Mouse (Mus musculus) MEL (cell line): ENCODE measurements at regions not wholly inside any gene's neighbourhood (a gene's known extent, or its start where the extent isn't known, plus 50 kb on each side); places are given as distances from the start of the nearest gene placed in this dataset.

ENCODE experiments used
- DNase-seq: peaks from one replicate; pipeline ENCODE4 v3.0.0; 2011; ENCODE audit warnings: low read depth, low spot score
- H3K27ac ChIP-seq: 2 replicates; pipeline ENCODE4 v1.5.1; 2012; ENCODE audit warnings: low read depth, mild to moderate bottlenecking, control low read depth, low read length, moderate library complexity; ENCODE audit not compliant: control insufficient read depth
- H3K27me3 ChIP-seq, 2 experiments: fragments of 150-350 bp in 1 of 2; sonication (generic) in 1 of 2; 2 replicates each; pipeline ENCODE4 v1.6.1; 2012; ENCODE audit warnings: low read length in 2 of 2, mild to moderate bottlenecking in 2 of 2, improper control_type of control experiment in 1 of 2, moderate library complexity in 1 of 2; ENCODE audit not compliant: insufficient read depth in 2 of 2, control insufficient read depth in 1 of 2
- H3K36me3 ChIP-seq, 2 experiments: 2 replicates each; pipeline ENCODE4 v1.6.1; 2012 to 2014; ENCODE audit warnings: low read length in 2 of 2, improper control_type of control experiment in 1 of 2, inconsistent platforms in 1 of 2, mild to moderate bottlenecking in 1 of 2; ENCODE audit not compliant: insufficient read depth in 2 of 2, control insufficient read depth in 1 of 2
- H3K4me1 ChIP-seq, 2 experiments: fragments of 150-350 bp in 1 of 2; sonication (generic) in 1 of 2; 2 replicates each; pipeline ENCODE4 v1.6.1; 2012; ENCODE audit warnings: low read length in 2 of 2, improper control_type of control experiment in 1 of 2, mild to moderate bottlenecking in 1 of 2; ENCODE audit not compliant: insufficient read depth in 2 of 2, control insufficient read depth in 1 of 2
- H3K4me3 ChIP-seq, 2 experiments: fragments of 150-350 bp in 1 of 2; sonication (generic) in 1 of 2; 2 replicates each; pipeline ENCODE4 v1.5.1; 2012; ENCODE audit warnings: low read depth in 2 of 2, low read length in 2 of 2, mild to moderate bottlenecking in 2 of 2, moderate library complexity in 2 of 2, control low read depth in 1 of 2, improper control_type of control experiment in 1 of 2; ENCODE audit not compliant: control insufficient read depth in 1 of 2, insufficient read depth in 1 of 2
- H3K79me2 ChIP-seq: 2 replicates; pipeline ENCODE4 v1.6.1; 2012; ENCODE audit warnings: mild to moderate bottlenecking, low read length, moderate library complexity; ENCODE audit not compliant: control insufficient read depth, poor library complexity, insufficient read depth
- H3K9ac ChIP-seq: 2 replicates; pipeline ENCODE4 v1.6.1; 2012; ENCODE audit warnings: low read depth, mild to moderate bottlenecking, control low read depth, low read length, moderate library complexity; ENCODE audit not compliant: control insufficient read depth, poor library complexity, severe bottlenecking
- H3K9me3 ChIP-seq: fragments of 150-350 bp; sonication (generic); replicated peaks from 2 replicates; pipeline ENCODE4 v1.6.1; 2012; ENCODE audit warnings: mild to moderate bottlenecking, low read length, improper control_type of control experiment, moderate library complexity; ENCODE audit not compliant: insufficient read depth
- BHLHE40 ChIP-seq: IDR thresholded peaks from 2 replicates; pipeline ENCODE4 v1.6.1; 2012; ENCODE audit warnings: low read depth, mild to moderate bottlenecking, inconsistent platforms, low read length, improper control_type of control experiment, borderline replicate concordance
- CHD1 ChIP-seq: IDR thresholded peaks from 2 replicates; pipeline ENCODE4 v1.6.1; 2012; ENCODE audit warnings: low read depth, mild to moderate bottlenecking, inconsistent platforms, low read length, improper control_type of control experiment
- CHD2 ChIP-seq: IDR thresholded peaks from 2 replicates; pipeline ENCODE4 v1.6.1; 2011; ENCODE audit warnings: low read length, improper control_type of control experiment
- CTCF ChIP-seq, 3 experiments: IDR thresholded peaks in 2 of 3; conservative IDR thresholded peaks in 1 of 3; 2 replicates each; pipeline ENCODE4 v1.5.1; 2011 to 2012; ENCODE audit warnings: low read length in 3 of 3, low read depth in 2 of 3, mild to moderate bottlenecking in 2 of 3, improper control_type of control experiment in 1 of 3, inconsistent platforms in 1 of 3, mixed read lengths in 1 of 3, moderate library complexity in 1 of 3; ENCODE audit not compliant: control insufficient read depth in 1 of 3, insufficient read depth in 1 of 3, poor library complexity in 1 of 3, severe bottlenecking in 1 of 3
- E2F4 ChIP-seq: IDR thresholded peaks from 2 replicates; pipeline ENCODE4 v1.6.1; 2011; ENCODE audit warnings: low read depth, low read length, improper control_type of control experiment, borderline replicate concordance
- EP300 ChIP-seq, 2 experiments: IDR thresholded peaks; 2 replicates each; pipeline ENCODE4 v1.6.1; 2011; ENCODE audit warnings: improper control_type of control experiment in 2 of 2, low read length in 2 of 2, low read depth in 1 of 2, mild to moderate bottlenecking in 1 of 2
- ETS1 ChIP-seq: IDR thresholded peaks from 2 replicates; pipeline ENCODE4 v1.6.1; 2012; ENCODE audit warnings: low read depth, mild to moderate bottlenecking, inconsistent platforms, low read length, improper control_type of control experiment, moderate library complexity
- HCFC1 ChIP-seq: IDR thresholded peaks from 2 replicates; pipeline ENCODE4 v1.6.1; 2012; ENCODE audit warnings: low read depth, mild to moderate bottlenecking, inconsistent platforms, low read length, improper control_type of control experiment, moderate library complexity
- JUND ChIP-seq: IDR thresholded peaks from 2 replicates; pipeline ENCODE4 v1.6.1; 2011; ENCODE audit warnings: low read depth, mild to moderate bottlenecking, improper control_type of control experiment, low read length
- MAZ ChIP-seq: IDR thresholded peaks from 2 replicates; pipeline ENCODE4 v1.6.1; 2012; ENCODE audit warnings: low read depth, mild to moderate bottlenecking, inconsistent platforms, low read length, improper control_type of control experiment
- MXI1 ChIP-seq: IDR thresholded peaks from 2 replicates; pipeline ENCODE4 v1.6.1; 2011; ENCODE audit warnings: mild to moderate bottlenecking, low read depth, low read length, improper control_type of control experiment
- MYC ChIP-seq: IDR thresholded peaks from 2 replicates; pipeline ENCODE4 v1.6.1; 2011; ENCODE audit warnings: low read depth, mild to moderate bottlenecking, low read length, improper control_type of control experiment, moderate library complexity
- NELFE ChIP-seq: IDR thresholded peaks from 2 replicates; pipeline ENCODE4 v1.6.1; 2011; ENCODE audit warnings: low read depth, low read length, improper control_type of control experiment
- NRF1 ChIP-seq: IDR thresholded peaks from 2 replicates; pipeline ENCODE4 v1.6.1; 2014; ENCODE audit warnings: low read depth, mild to moderate bottlenecking, inconsistent platforms, low read length, improper control_type of control experiment, moderate library complexity; ENCODE audit not compliant: poor library complexity, insufficient read depth, severe bottlenecking
- POLR2A ChIP-seq, 2 experiments: IDR thresholded peaks; 2 replicates each; pipeline ENCODE4 v1.6.1; 2011 to 2012; ENCODE audit warnings: low read length in 2 of 2, mild to moderate bottlenecking in 2 of 2, control low read depth in 1 of 2, improper control_type of control experiment in 1 of 2, low read depth in 1 of 2, moderate library complexity in 1 of 2; ENCODE audit not compliant: control insufficient read depth in 1 of 2, insufficient read depth in 1 of 2, poor library complexity in 1 of 2
- RAD21 ChIP-seq: IDR thresholded peaks from 2 replicates; pipeline ENCODE4 v1.6.1; 2011; ENCODE audit warnings: mild to moderate bottlenecking, low read depth, low read length, improper control_type of control experiment
- RCOR1 ChIP-seq: IDR thresholded peaks from 2 replicates; pipeline ENCODE4 v1.6.1; 2012; ENCODE audit warnings: low read depth, mild to moderate bottlenecking, inconsistent platforms, low read length, improper control_type of control experiment
- SMC3 ChIP-seq: IDR thresholded peaks from 2 replicates; pipeline ENCODE4 v1.6.1; 2011; ENCODE audit warnings: low read depth, low read length, improper control_type of control experiment
- TAL1 ChIP-seq: IDR thresholded peaks from 2 replicates; pipeline ENCODE4 v1.6.1; 2012; ENCODE audit warnings: mild to moderate bottlenecking, inconsistent platforms, low read length, moderate library complexity, mixed read lengths
- UBTF ChIP-seq: IDR thresholded peaks from 2 replicates; pipeline ENCODE4 v1.6.1; 2012; ENCODE audit warnings: low read depth, mild to moderate bottlenecking, inconsistent platforms, low read length, improper control_type of control experiment, moderate library complexity, borderline replicate concordance; ENCODE audit not compliant: insufficient read depth
- ZC3H11A ChIP-seq: IDR thresholded peaks from 2 replicates; pipeline ENCODE4 v1.6.1; 2012; ENCODE audit warnings: low read depth, mild to moderate bottlenecking, inconsistent platforms, low read length, improper control_type of control experiment
- ZMIZ1 ChIP-seq: IDR thresholded peaks from 2 replicates; pipeline ENCODE4 v1.6.1; 2012; ENCODE audit warnings: low read depth, mild to moderate bottlenecking, inconsistent platforms, low read length, improper control_type of control experiment, moderate library complexity
- ZNF384 ChIP-seq: IDR thresholded peaks from 2 replicates; pipeline ENCODE4 v1.6.1; 2012; ENCODE audit warnings: low read depth, mild to moderate bottlenecking, inconsistent platforms, low read length, improper control_type of control experiment

DNA sequence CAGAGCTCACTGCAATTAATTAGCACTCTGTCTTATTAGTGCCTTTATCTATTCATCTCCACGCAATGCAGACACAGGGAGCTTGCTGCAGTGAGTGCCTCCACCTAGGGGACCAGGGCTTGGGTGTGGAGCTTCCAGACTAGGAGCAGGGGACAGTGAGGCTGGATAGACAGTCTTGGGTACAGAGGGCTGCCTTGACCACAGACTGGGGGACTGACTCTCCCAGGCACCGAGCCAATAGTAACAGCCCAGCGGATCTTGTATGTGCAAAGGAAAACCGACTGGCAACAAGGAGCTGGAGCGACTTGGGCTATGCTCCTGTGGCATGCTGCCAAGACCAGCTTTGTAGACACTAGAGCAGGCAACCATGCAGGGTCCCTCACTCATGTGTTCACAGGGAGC lies 172.8 kb upstream of the Rpl38 start:
- Histone ChIP-seq H3K9ac (no peak overlapping the region), H3K79me2 (no peaks in the 10 kb centered on the region), H3K36me3 (no peaks in the 10 kb centered on the region), H3K4me1 (no peaks in the 10 kb centered on the region), H3K4me3 (no peak overlapping the region), H3K27me3 (no peaks in the 10 kb centered on the region), H3K27ac (no peak overlapping the region), H3K9me3 (no peaks in the 10 kb centered on the region)
- no peak for DNase-seq
- TF ChIP-seq MXI1 (no peak), CHD2 (no peak), ETS1 (no peak), ZNF384 (no peak), ZC3H11A (no peak), ZMIZ1 (no peak), JUND (no peak), MAZ (no peak), RAD21 (no peak), SMC3 (no peak), NELFE (no peak), MYC (no peak), CHD1 (no peak), POLR2A (IDR thresholded peaks at IDR 0.05; ENCODE audit: control insufficient read depth in 1 of 2, insufficient read depth in 1 of 2, low read depth in 1 of 2, low read length in 2 of 2, poor library complexity in 1 of 2) (no peak), RCOR1 (no peak), HCFC1 (no peak), CTCF (IDR thresholded peaks at IDR 0.05 in 2 of 3, conservative IDR thresholded peaks at IDR 0.05 in 1 of 3; ENCODE audit: control insufficient read depth in 1 of 3, insufficient read depth in 1 of 3, low read depth in 2 of 3, low read length in 3 of 3, poor library complexity in 1 of 3, severe bottlenecking in 1 of 3) (no peak), TAL1 (no peak), EP300 (IDR thresholded peaks at IDR 0.05; ENCODE audit: low read depth in 1 of 2, low read length in 2 of 2) (no peak)
- TF ChIP-seq, all 39 proteins: peak for 0

DNA sequence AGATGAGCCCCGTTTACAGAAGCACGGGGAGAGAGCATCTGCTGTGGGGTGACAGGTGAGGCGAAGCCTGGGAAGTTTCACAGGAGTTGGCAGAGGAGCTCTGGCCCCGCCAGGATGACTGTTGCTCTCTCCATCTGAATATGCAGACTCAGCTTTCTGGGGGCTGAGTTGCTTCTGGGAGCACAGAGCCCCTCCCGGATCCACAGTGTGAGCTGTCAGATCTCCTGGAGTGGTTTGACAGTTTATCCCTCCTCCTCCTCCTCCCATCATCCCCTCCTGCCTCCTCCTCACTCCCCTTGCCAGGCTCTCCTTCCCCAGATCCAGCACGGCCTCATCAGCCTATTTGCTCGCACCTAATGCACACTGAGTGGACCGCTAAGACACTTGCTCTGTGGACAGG lies 181.9 kb upstream of the Rpl38 start:
- Histone ChIP-seq H3K27me3 (no peaks in the 10 kb centered on the region), H3K9me3 (no peaks in the 10 kb centered on the region), H3K79me2 (no peaks in the 10 kb centered on the region), H3K4me3 (no peak overlapping the region), H3K4me1 (no peaks in the 10 kb centered on the region), H3K36me3 (no peaks in the 10 kb centered on the region), H3K9ac (no peak overlapping the region), H3K27ac (no peak overlapping the region)
- TF ChIP-seq NELFE: no peak
- no peak for TF ChIP-seq ETS1
- no peak for TF ChIP-seq E2F4
- no peak for TF ChIP-seq NRF1
- TF ChIP-seq BHLHE40: no peak
- no peak for TF ChIP-seq UBTF
- DNase-seq: no peak
